Mouse (Mus musculus): ENCODE results near the gene Kcnk12. TPM values are rescaled to one million over a fixed set of nuclear protein-coding genes. Genes with fewer than 3 reads are reported as not detected.

Gene Kcnk12
- total and polyA plus RNA-seq, 3 experiments, result not detected

DNA sequence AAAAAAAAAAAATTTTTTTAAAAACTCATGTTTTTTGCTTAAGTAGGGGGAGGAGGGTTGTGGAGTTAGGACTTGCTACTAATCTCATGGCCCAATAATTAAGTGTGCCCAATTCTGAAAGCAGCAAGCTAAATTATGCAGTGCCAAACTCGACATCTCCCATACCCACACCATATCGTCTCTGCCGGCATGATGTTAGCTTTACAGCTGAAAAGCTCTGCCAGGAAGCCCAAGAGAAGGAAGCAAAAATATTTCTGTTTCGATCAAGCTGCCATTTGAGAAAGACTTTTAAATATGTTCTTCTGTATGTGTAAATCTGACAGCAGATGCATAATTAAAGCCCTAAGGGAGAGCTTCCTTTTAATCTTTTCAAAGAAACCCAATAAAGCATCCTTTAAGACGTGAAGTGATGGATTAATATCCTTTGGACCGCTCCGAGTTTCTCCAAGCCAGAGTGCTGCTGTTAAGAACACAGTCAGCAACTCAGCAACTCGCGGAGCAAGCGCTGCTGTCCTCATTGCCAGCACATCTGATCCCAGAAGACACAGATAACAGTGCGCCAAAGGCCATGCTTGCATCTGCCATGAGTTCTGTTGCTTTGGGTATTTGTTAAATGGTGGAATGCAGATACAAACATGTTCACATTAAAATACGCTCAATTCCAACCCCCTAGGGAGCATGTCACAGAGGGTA, 5.0 kb downstream of the Kcnk12 start:
- no peak overlapping the region for H3K9ac ChIP-seq (ENCODE audit: insufficient read depth, low read depth)
- no peak for TF ChIP-seq TCF12 (IDR thresholded peaks at IDR 0.05; ENCODE audit: low read depth, low read length)
- TF ChIP-seq ZNF384 (IDR thresholded peaks at IDR 0.05; ENCODE audit: low read depth, low read length), result no peak
- TF ChIP-seq KAT2A (IDR thresholded peaks at IDR 0.05; ENCODE audit: insufficient replicate concordance, low read length), result no peak
- no peak for TF ChIP-seq BHLHE40 (IDR thresholded peaks at IDR 0.05; ENCODE audit: low read depth, low read length)
- TF ChIP-seq USF2 (conservative IDR thresholded peaks at IDR 0.05; ENCODE audit: low read depth, low read length), result no peak
- no peak for TF ChIP-seq RAD21 (IDR thresholded peaks at IDR 0.05; ENCODE audit: low read depth, low read length)
- TF ChIP-seq RCOR1 (conservative IDR thresholded peaks at IDR 0.05; ENCODE audit: low read depth, low read length), result no peak
- no peak for TF ChIP-seq CTCF (conservative IDR thresholded peaks at IDR 0.05 in 1 of 2, IDR thresholded peaks at IDR 0.05 in 1 of 2; ENCODE audit: low read depth in 2 of 2, low read length in 2 of 2)
- no peak for TF ChIP-seq NRF1 (IDR thresholded peaks at IDR 0.05; ENCODE audit: low read depth, low read length)
- no peak for TF ChIP-seq MAX (IDR thresholded peaks at IDR 0.05; ENCODE audit: low read length)
- TF ChIP-seq MXI1 (IDR thresholded peaks at IDR 0.05; ENCODE audit: low read depth, low read length), result no peak
- no peak for TF ChIP-seq GABPA (IDR thresholded peaks at IDR 0.05; ENCODE audit: insufficient replicate concordance, low read depth, low read length)
- TF ChIP-seq SMC3 (IDR thresholded peaks at IDR 0.05; ENCODE audit: low read depth, low read length), result no peak
- TF ChIP-seq JUN (IDR thresholded peaks at IDR 0.05; ENCODE audit: insufficient read depth, low read depth, low read length), result no peak
- no peak for TF ChIP-seq MEF2A (IDR thresholded peaks at IDR 0.05; ENCODE audit: borderline replicate concordance, low read depth, low read length)
- TF ChIP-seq USF1 (IDR thresholded peaks at IDR 0.05; ENCODE audit: low read depth, low read length), result no peak
- TF ChIP-seq SIN3A (IDR thresholded peaks at IDR 0.05; ENCODE audit: low read length), result no peak
- TF ChIP-seq UBTF (IDR thresholded peaks at IDR 0.05; ENCODE audit: low read depth, low read length), result no peak
- no peak for TF ChIP-seq CHD1 (IDR thresholded peaks at IDR 0.05; ENCODE audit: low read depth, low read length)
- in situ Hi-C loops (cut with MboI; ENCODE audit: low pct_ligation_motif_present, low pct_unique_long_range_greater_than_20kb, low sequenced_read_pairs) (no loop called here), dilution Hi-C loops (cut with MboI; ENCODE audit: extremely low pct_ligation_motif_present, extremely low pct_unique_long_range_greater_than_20kb, low sequenced_read_pairs) (no loop called here)
- H3K9me3 ChIP-seq (replicated peaks; ENCODE audit: low read length), result peaks cover 10% of the 10 kb centered on the region
- H3K4me1 ChIP-seq (ENCODE audit: control insufficient read depth in 1 of 2, insufficient read depth in 2 of 2), result peaks cover 0 to 9% of the 10 kb centered on the region in 2 experiments; a peak in 1 of 4 replicates
- H3K27ac ChIP-seq (ENCODE audit: insufficient read depth, low read depth), result no peak overlapping the region
- no peak for DNase-seq (ENCODE audit: extremely low read depth)
- H3K79me2 ChIP-seq (replicated peaks; ENCODE audit: control insufficient read depth, extremely low read depth, insufficient read depth, poor library complexity, severe bottlenecking), result no peaks in the 10 kb centered on the region
- H3K4me2 ChIP-seq (ENCODE audit: insufficient read depth, low read depth, poor library complexity, severe bottlenecking), result no peak overlapping the region
- H3K36me3 ChIP-seq (replicated peaks in 1 of 2; ENCODE audit: control insufficient read depth in 1 of 2, insufficient read depth in 1 of 2, low read length in 1 of 2), result no peaks in the 10 kb centered on the region
- H3K27me3 ChIP-seq (replicated peaks), result no peaks in the 10 kb centered on the region
- no peak overlapping the region for H3K4me3 ChIP-seq (replicated peaks in 1 of 3; ENCODE audit: low read depth in 2 of 3, low read length in 2 of 3, poor library complexity in 1 of 3)

- no peak for TF ChIP-seq NRF1 (IDR thresholded peaks at IDR 0.05; ENCODE audit: low read depth, low read length)
- TF ChIP-seq JUN (IDR thresholded peaks at IDR 0.05; ENCODE audit: insufficient read depth, low read depth, low read length), result no peak
- TF ChIP-seq TCF12 (IDR thresholded peaks at IDR 0.05; ENCODE audit: low read depth, low read length), result no peak
- TF ChIP-seq MYC (IDR thresholded peaks at IDR 0.05; ENCODE audit: low read depth, low read length), result no peak
- TF ChIP-seq HCFC1 (IDR thresholded peaks at IDR 0.05; ENCODE audit: low read depth, low read length), result no peak
- peak; percentile 95 for TF ChIP-seq MAFK (IDR thresholded peaks at IDR 0.05; ENCODE audit: insufficient replicate concordance, low read length)
- H3K27ac ChIP-seq (ENCODE audit: insufficient read depth, low read depth), result no peak overlapping the region
- no peak for DNase-seq (ENCODE audit: extremely low read depth)
- no peaks in the 10 kb centered on the region for H3K27me3 ChIP-seq (replicated peaks)
- no peaks in the 10 kb centered on the region for H3K79me2 ChIP-seq (replicated peaks; ENCODE audit: control insufficient read depth, extremely low read depth, insufficient read depth, poor library complexity, severe bottlenecking)
- no peak overlapping the region for H3K4me3 ChIP-seq (replicated peaks in 1 of 3; ENCODE audit: low read depth in 2 of 3, low read length in 2 of 3, poor library complexity in 1 of 3)
- H3K4me1 ChIP-seq (ENCODE audit: control insufficient read depth in 1 of 2, insufficient read depth in 2 of 2), result peaks cover 0 to 9% of the 10 kb centered on the region in 2 experiments; a peak in 1 of 4 replicates
- dilution Hi-C loops (cut with MboI; ENCODE audit: extremely low pct_ligation_motif_present, extremely low pct_unique_long_range_greater_than_20kb, low sequenced_read_pairs) (no loop called here), in situ Hi-C loops (cut with MboI; ENCODE audit: low pct_ligation_motif_present, low pct_unique_long_range_greater_than_20kb, low sequenced_read_pairs) (no loop called here)
- no peaks in the 10 kb centered on the region for H3K36me3 ChIP-seq (replicated peaks in 1 of 2; ENCODE audit: control insufficient read depth in 1 of 2, insufficient read depth in 1 of 2, low read length in 1 of 2)
- H3K9ac ChIP-seq (ENCODE audit: insufficient read depth, low read depth), result no peak overlapping the region
- H3K9me3 ChIP-seq (replicated peaks; ENCODE audit: low read length), result no peaks in the 10 kb centered on the region
- H3K4me2 ChIP-seq (ENCODE audit: insufficient read depth, low read depth, poor library complexity, severe bottlenecking), result no peak overlapping the region
These were observed 6.2 kb downstream of the Kcnk12 start for GRCm38 (mm10) chr17:87791517-87792098.
